Mouse (Mus musculus): Measurements from ENCODE around the gene Slc25a10.

Slc25a10 gene

GRCm38 (mm10) chr11:120491317-120492023 is at the start of gene Slc25a10:
Slc25a10 (plus strand) TSS chr11:120491840.
- peak; percentile 91 for DNase-seq (ENCODE audit: low read depth, low spot score)

DNA sequence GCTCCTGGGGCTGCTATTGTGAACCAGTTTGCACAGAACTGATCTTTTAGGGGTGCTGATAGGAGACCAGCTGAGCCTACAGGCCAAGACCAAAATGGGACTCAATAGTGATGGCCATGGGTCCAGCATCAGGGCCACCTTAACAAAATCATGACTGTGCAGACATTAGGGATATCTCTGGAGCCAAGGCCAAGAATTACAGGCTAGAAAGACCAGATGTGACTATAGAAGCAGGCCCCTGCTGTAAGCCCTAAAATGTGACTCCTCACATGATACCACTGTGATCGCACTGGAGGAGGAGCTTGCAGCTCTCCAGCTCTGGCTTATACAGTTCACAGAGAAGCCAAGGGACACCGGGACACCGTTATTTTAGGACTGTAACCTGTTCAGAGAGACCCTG is 49.3 kb upstream of the Slc25a10 start, which contains the start of gene Tspan10:
Gene Tspan10, plus strand, starts transcription at position 301 of the 400 bp plus-strand sequence.
- DNase-seq (ENCODE audit: low read depth, low spot score) = no peak

GRCm38 (mm10) chr11:120442765-120443280 is 48.8 kb upstream of the Slc25a10 start:
- DNase-seq (ENCODE audit: low read depth, low spot score) = no peak

- DNase-seq (ENCODE audit: low read depth, low spot score) = no peak
Observed at GRCm38 (mm10) chr11:120444106-120444505, 47.5 kb upstream of the Slc25a10 start.

- no peak for DNase-seq (ENCODE audit: low read depth, low spot score)
Observed at GRCm38 (mm10) chr11:120445475-120445874, 46.2 kb upstream of the Slc25a10 start.

GRCm38 (mm10) chr11:120447179-120447578 is 44.5 kb upstream of the Slc25a10 start:
- no peak for DNase-seq (ENCODE audit: low read depth, low spot score)

GRCm38 (mm10) chr11:120452246-120452645 is 39.4 kb upstream of the Slc25a10 start:
- no peak for DNase-seq (ENCODE audit: low read depth, low spot score)

- no peak for DNase-seq (ENCODE audit: low read depth, low spot score)
Observed at GRCm38 (mm10) chr11:120453306-120453705, 38.3 kb upstream of the Slc25a10 start, which contains the start of gene Pde6g. Pde6g (minus strand) TSS chr11:120453500.

DNA sequence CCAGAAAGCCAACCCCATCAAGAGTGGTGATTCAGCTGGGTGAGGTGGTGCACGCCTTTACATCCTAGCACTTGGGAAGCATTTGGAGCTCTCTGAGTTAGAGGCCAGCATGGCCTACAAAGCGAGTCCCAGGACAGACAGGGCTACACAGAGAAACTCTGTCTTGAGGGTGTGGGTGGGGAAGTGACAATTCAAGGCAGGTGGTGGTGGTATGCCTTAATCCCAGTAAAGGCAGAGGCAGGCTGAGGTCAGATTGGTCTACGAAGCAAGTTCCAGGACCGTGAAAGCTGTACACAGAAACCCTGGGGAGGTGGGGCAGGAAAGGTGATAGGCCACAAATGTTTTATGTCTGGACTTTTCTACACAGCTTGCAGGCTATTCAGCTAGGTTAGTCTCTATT is 36.7 kb upstream of the Slc25a10 start:
- DNase-seq (ENCODE audit: low read depth, low spot score) = no peak

- no peak for DNase-seq (ENCODE audit: low read depth, low spot score)
Observed at GRCm38 (mm10) chr11:120455413-120455812, 36.2 kb upstream of the Slc25a10 start.

DNA sequence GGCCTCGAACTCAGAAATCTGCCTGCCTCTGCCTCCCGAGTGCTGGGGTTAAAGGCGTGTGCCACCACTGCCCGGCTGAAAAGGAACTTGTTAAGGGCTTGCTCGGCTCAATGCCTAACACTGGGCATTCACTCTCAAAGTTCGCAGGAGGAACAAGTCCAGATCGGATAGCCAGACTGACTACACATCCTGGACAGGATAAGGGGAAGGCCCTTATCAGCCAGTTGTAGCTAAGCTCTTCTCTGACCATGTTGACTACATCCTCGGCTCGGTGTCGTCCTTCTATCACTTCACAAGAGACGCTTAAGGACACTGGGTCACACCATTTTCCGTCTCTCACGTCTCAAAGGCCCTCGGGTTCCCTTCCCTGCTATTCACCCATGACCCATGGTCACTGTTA is 34.3 kb upstream of the Slc25a10 start:
- no peak for DNase-seq (ENCODE audit: low read depth, low spot score)

DNA sequence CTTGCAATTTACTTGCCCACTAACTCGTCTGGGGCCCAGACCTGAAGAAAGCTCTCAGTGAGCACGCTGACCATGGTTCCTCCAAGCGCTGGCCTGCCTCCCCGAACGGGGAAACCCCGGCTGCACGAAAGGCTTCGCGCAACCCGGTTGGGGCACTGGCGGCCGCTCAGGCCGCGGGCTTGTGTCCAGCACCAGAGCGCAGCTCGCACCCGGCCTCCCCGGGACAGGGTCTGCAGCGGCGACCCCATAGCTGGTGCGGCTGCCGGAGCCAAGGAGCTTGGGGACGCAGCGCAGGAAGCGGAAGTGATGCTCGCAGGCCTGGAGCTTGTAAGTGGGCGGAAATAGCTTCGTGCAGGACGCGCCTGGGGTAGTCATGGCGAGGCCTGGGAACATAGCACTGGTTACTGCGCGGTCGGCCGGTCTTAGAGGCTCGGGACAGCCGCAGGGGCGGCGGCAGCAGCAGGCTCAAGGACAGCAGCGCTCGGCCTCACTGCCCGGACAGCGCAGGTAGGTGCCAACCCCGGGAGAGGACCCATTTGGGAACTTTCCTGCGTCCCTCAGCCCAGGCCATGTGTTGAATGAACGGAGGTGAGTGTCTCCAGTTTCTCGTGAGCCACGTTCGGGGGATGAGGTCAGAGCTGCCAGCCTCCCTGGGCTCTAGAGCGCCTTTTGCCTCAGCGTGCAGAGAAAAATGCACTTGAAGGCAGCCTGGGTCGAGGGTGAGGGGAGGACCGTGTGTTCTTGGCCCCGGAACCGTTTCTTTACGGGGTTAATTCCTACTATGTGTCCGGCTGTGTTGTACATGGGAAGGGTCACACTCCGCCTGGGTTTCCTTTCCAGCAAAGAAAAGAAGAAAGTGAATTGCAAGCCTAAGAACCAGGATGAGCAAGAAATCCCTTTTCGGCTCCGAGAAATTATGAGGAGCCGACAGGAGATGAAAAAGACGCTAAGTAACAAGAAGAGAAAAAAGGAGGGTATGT is 33.6 kb upstream of the Slc25a10 start, which contains the start of the genes Oxld1 and Ccdc137:
Gene Oxld1, minus strand, starts transcription at position 297 of the 980 bp plus-strand sequence.
Gene Ccdc137, plus strand, starts transcription at position 344 of the 980 bp plus-strand sequence.
- peak; percentile 88 for DNase-seq (ENCODE audit: low read depth, low spot score)

- peak; percentile 71 for DNase-seq (ENCODE audit: low read depth, low spot score)
Observed at GRCm38 (mm10) chr11:120458847-120459597, 32.6 kb upstream of the Slc25a10 start.

GRCm38 (mm10) chr11:120463536-120463935 is 28.1 kb upstream of the Slc25a10 start:
- no peak for DNase-seq (ENCODE audit: low read depth, low spot score)

GRCm38 (mm10) chr11:120464365-120464764 is 27.3 kb upstream of the Slc25a10 start:
- DNase-seq (ENCODE audit: low read depth, low spot score) = no peak

- no peak for DNase-seq (ENCODE audit: low read depth, low spot score)
Observed at GRCm38 (mm10) chr11:120465521-120465920, 26.1 kb upstream of the Slc25a10 start.

GRCm38 (mm10) chr11:120467051-120467735 is 24.4 kb upstream of the Slc25a10 start, which contains the start of gene Arl16:
Arl16 (minus strand) TSS chr11:120467607.
- DNase-seq (ENCODE audit: low read depth, low spot score) = peak; percentile 100

DNA sequence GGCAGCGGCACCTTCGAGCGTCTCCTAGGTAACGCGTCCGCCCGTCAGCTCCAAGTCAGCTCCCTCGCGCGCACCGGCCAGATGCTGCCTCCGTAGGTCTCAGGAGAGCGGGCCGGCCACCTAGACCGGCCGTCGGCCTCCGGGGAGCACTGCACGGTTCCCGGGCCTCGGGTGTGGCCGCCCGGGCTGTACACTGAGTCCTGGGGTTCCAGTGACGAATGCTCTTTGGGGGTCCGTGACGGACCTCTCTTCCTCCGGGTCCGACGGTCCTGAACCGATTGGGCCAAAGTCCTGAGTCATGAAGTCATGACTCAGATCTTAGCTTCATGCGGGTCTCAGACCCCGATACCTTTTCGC is 23.9 kb upstream of the Slc25a10 start:
- no peak for DNase-seq (ENCODE audit: low read depth, low spot score)

GRCm38 (mm10) chr11:120472052-120472451 is 19.6 kb upstream of the Slc25a10 start:
- no peak for DNase-seq (ENCODE audit: low read depth, low spot score)

DNA sequence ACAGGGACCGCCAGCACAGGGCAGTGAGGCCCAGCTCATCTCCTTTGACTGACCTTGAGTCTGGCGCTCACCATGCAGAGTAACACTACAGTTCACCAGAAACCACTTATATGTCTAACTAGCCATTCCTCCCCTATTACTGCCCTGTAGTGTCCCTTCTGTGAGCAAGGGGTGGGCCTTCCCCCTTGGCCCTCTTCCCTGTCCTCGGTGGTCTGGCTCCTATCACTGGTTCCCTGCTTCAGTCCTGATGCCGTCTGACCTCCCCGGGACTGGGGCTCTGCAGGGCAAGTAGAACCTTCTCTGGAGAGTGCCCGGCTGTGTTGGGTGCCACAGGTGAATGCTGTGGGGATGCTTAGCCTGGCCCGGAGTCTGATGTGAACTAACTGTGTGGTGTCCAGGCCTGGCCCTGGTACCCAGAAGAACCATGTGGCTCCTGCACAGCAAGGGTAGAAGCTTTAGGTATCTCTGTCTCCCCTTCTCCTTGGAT is 8.1 kb upstream of the Slc25a10 start:
- DNase-seq (ENCODE audit: low read depth, low spot score) = no peak

All from R1 (cell line).